Mouse (Mus musculus) testis, adult 2 months (tissue): ENCODE data around the gene Tspan9. TPM values are rescaled to one million over a fixed set of nuclear protein-coding genes. Genes with fewer than 3 reads are reported as not detected.

Experiments
- H3K27ac ChIP-seq: fragments of 200-500 bp; 2 replicates; pipeline ENCODE4 v1.5.1; 2012; ENCODE audit warnings: low read depth, low read length; ENCODE audit not compliant: control insufficient read depth, insufficient read depth
- H3K27me3 ChIP-seq: fragments of 200-500 bp; 2 replicates; pipeline ENCODE4 v1.6.1; 2012; ENCODE audit warnings: mild to moderate bottlenecking, low read length, moderate library complexity; ENCODE audit not compliant: control insufficient read depth, insufficient read depth
- H3K36me3 ChIP-seq: fragments of 200-500 bp; 2 replicates; pipeline ENCODE4 v1.6.1; 2012; ENCODE audit warnings: mild to moderate bottlenecking, low read length; ENCODE audit not compliant: control insufficient read depth, insufficient read depth
- H3K4me1 ChIP-seq: fragments of 200-500 bp; 2 replicates; pipeline ENCODE4 v1.6.1; 2012; ENCODE audit warnings: low read length; ENCODE audit not compliant: control insufficient read depth, insufficient read depth
- H3K4me3 ChIP-seq: fragments of 200-500 bp; 2 replicates; pipeline ENCODE4 v1.5.1; 2012; ENCODE audit warnings: low read depth, mild to moderate bottlenecking, low read length, moderate library complexity, mixed read lengths; ENCODE audit not compliant: control insufficient read depth
- CTCF ChIP-seq: fragments of 200-500 bp; IDR thresholded peaks from 2 replicates; pipeline ENCODE4 v1.5.1; 2012; ENCODE audit warnings: low read depth, mild to moderate bottlenecking, inconsistent platforms, low read length, moderate library complexity; ENCODE audit not compliant: control insufficient read depth, insufficient read depth, insufficient replicate concordance
- POLR2A ChIP-seq: fragments of 200-500 bp; IDR thresholded peaks from 2 replicates; pipeline ENCODE4 v1.6.1; 2012; ENCODE audit warnings: low read depth, mild to moderate bottlenecking, inconsistent platforms, low read length, moderate library complexity; ENCODE audit not compliant: control insufficient read depth
- polyA plus RNA-seq: library from polyadenylated mRNA; depleted of rRNA; stranded (reverse); fragments of >200 nt; gene quantifications from 2 replicates; pipeline ENCODE4 v1.2.3, GENCODE M21; 2012

The Tspan9 gene
- polyA plus RNA-seq, 1 experiment, result 3.5 TPM

DNA sequence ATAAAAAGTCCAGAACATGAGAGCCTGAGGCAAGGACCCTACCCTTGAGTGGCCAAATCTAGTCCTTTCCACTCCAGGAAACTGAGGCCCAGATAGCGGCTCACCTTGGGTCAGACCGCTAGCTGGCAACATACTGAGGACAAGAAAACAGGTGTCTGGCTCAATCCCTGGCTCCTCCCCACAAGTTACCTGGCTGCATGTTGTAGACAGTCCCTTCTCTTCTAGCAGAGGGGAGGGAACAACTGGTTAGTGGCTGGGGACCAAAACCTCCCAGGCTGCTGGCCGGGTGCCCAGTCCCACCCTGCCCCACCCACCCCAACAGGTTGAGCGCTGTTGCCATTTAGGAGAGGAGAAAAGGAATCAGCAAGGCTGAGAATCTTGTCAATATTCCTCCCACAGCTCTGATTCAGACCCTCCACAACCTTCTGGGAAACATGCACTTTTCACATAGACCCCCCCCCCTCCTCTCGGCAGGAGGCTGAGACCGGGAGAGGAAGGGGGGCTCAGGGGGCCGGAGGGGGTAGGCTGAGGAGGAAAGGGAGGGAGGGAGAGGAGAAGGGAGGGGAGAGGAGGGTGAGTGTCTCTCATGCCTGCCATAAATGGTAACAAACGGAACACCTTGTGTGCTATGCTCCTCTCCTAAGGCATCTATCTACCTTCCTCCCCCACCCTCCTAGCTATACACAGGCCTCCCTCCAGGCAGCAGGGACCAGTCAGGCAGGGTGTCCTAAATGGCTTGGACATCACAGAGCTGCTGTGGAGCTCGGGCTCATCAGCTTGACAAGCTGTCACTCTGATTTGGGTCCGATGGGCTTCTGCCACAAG is 122.1 kb downstream of the Tspan9 start:
- Histone ChIP-seq H3K4me3 (no peak overlapping the region), H3K27me3 (no peaks in the 10 kb centered on the region), H3K27ac (no peak overlapping the region), H3K4me1 (no peaks in the 10 kb centered on the region), H3K36me3 (no peaks in the 10 kb centered on the region)
- TF ChIP-seq POLR2A (no peak), CTCF (no peak)

DNA sequence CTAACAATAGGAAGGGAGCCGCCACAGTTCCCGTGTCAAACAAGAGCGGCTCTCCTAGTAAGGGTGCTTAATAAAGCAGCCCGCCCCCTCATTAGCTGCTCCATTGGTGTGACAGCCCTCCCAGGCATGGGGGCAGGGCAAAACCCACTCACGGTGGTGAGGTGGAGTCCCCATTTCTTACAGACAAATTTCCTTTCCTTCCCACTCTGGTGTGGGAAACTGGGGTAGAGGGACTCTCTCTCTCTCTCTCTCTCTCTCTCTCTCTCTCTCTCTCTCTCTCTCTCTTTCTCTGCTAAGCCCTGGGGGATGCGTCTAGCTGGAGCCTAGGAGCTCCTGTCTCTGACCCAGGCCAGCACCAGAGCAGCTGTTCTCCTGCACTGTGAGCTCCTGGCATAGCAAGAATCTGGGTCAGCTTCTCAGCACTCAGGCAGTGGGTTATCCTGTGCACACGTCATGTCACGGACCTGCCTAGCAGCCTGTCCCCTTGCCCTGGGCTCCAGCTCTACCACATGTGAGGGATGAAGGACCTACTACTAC is 122.8 kb downstream of the Tspan9 start:
- TF ChIP-seq CTCF, result no peak
- TF ChIP-seq POLR2A, result no peak
- Histone ChIP-seq H3K4me1 (no peaks in the 10 kb centered on the region), H3K4me3 (no peak overlapping the region)

DNA sequence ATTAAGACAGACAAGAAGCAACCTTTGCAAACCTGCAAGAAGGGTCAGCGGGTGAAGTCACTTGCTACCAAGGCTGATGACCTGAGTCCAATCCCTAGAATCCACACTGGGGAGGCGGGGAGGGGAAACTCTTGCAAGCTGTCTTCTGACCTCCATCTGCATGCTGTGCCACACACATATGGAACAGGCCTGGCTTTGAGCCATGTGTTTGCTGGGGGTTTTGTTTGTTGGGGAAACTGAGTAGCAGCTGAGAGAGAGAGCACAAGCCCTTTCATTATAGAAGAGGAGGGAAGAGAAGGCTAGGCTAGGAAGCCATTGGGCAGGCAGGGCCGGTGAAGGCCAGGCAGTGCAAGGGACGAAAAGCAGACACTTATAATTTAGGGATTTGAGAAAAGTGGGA is 123.3 kb downstream of the Tspan9 start:
- H3K36me3 ChIP-seq, result no peaks in the 10 kb centered on the region
- no peak overlapping the region for H3K4me3 ChIP-seq
- H3K27me3 ChIP-seq, result no peaks in the 10 kb centered on the region
- TF ChIP-seq CTCF, result no peak
- TF ChIP-seq POLR2A, result no peak
- no peaks in the 10 kb centered on the region for H3K4me1 ChIP-seq
- no peak overlapping the region for H3K27ac ChIP-seq

More for the DNA sequence above, 122.8 kb downstream of the Tspan9 start:
- Histone ChIP-seq H3K36me3 (no peaks in the 10 kb centered on the region), H3K27me3 (no peaks in the 10 kb centered on the region), H3K27ac (no peak overlapping the region)

DNA sequence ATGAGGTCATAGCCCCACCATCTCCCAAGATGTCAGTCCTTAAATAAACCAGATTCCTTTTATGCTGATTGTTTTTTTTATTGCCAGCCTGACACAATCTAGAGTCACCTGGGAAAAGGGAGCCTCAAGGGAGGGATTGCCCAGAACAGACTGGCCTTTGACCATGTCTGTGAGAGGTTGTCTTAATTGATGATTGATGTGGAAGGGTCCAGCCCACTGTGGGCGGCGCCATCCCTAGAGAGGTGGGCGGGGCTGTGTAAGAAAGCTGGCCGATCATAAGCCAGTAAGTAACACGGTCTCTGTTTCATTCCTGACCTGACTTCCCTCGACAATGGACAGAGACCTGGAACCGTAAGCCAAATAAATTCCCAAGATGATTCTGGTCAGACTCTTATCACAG is 124.3 kb downstream of the Tspan9 start:
- Histone ChIP-seq H3K27me3 (no peaks in the 10 kb centered on the region), H3K27ac (no peak overlapping the region), H3K4me1 (no peaks in the 10 kb centered on the region), H3K36me3 (no peaks in the 10 kb centered on the region), H3K4me3 (no peak overlapping the region)
- no peak for TF ChIP-seq CTCF
- no peak for TF ChIP-seq POLR2A

DNA sequence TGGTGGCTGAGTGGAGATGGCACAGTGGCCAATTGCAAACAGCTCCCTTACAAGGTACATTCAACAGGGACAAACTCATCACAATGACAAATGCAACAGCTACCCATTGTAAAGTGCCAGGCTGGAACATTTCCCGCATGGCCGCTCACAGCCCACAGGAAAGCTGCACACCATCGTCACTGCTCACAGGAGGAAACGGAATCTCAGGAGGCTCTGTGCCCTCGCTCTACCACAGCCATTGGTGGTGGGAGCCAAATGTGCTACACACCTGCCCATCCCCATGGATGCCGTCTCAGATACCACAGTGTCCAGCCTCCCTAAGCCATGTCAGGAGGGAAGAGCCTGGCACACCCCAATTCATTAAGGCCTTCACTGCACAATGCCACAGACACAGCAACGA is 128.1 kb downstream of the Tspan9 start:
- Histone ChIP-seq H3K4me3 (no peak overlapping the region), H3K27me3 (no peaks in the 10 kb centered on the region), H3K27ac (no peak overlapping the region), H3K4me1 (no peaks in the 10 kb centered on the region), H3K36me3 (no peaks in the 10 kb centered on the region)
- TF ChIP-seq POLR2A (no peak), CTCF (no peak)

DNA sequence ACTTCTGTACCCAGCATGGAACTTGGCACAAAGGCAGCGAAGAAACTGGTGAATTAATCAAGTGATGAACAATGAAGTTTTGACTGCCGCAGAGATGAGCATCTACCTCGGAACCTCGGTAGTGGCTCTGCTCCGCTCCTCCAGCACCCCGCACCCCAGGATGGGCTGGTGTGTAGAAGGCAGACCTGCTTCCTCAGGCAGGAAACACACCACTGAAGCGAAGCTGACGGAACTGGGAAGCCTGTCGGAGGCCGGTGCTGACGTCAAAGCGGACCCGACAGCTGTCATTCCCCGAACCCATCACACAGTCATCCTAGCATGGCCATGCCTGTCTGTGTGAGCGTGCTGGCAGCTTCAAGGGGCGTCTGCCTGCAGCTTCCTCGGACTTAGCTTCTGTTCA is 131.6 kb downstream of the Tspan9 start:
- H3K4me1 ChIP-seq, result no peaks in the 10 kb centered on the region
- H3K36me3 ChIP-seq, result no peaks in the 10 kb centered on the region
- H3K27ac ChIP-seq, result no peak overlapping the region
- no peak overlapping the region for H3K4me3 ChIP-seq
- TF ChIP-seq CTCF (no peak), POLR2A (no peak)
- no peaks in the 10 kb centered on the region for H3K27me3 ChIP-seq

DNA sequence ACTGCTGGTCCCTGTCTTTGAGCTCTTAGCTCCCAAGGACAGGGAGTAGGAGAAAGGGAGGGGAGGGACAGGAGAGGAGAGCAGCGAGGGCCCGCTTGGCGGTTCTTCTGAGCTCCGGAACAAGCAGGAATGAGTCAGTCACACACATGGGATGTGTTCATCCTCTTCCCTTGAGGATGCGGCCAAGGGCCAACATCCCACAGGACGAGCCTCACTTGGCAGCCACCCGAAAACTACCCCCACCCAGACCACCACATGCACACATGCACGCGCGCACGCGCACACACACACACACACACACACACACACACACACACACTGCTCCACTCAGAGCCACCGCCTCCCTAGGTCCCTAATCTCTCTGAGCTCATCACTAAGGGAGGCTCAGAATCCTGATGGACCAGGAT is 132.3 kb downstream of the Tspan9 start:
- Histone ChIP-seq H3K4me3 (no peak overlapping the region), H3K27ac (no peak overlapping the region), H3K27me3 (no peaks in the 10 kb centered on the region), H3K4me1 (no peaks in the 10 kb centered on the region), H3K36me3 (no peaks in the 10 kb centered on the region)
- TF ChIP-seq CTCF (no peak), POLR2A (no peak)
